Mouse (Mus musculus) kidney, embryonic 15.5 days (tissue): ENCODE results near the gene Atg16l2. TPM values are rescaled to one million over a fixed set of nuclear protein-coding genes. Genes with fewer than 3 reads are reported as not detected.

Experiments
- ATAC-seq: fragments of 200-750 bp; cut with Nextera tagmentation; replicated peaks from 2 replicates; pipeline ENCODE4 v1.8.0; 2017; ENCODE audit warnings: moderate TSS enrichment; ENCODE audit not compliant: low FRiP score
- H3K27ac ChIP-seq: fragments of 300-500 bp; sonication (generic); 2 replicates; pipeline ENCODE4 v1.5.1; 2015; ENCODE audit warnings: mild to moderate bottlenecking, inconsistent platforms
- H3K27me3 ChIP-seq: fragments of 300-500 bp; sonication (generic); 2 replicates; pipeline ENCODE4 v1.6.1; 2015; ENCODE audit warnings: inconsistent platforms
- H3K36me3 ChIP-seq: fragments of 300-500 bp; sonication (generic); 2 replicates; pipeline ENCODE4 v1.6.1; 2015; ENCODE audit warnings: inconsistent platforms
- H3K4me1 ChIP-seq: fragments of 300-500 bp; sonication (generic); 2 replicates; pipeline ENCODE4 v1.6.1; 2015; ENCODE audit warnings: inconsistent platforms
- H3K4me2 ChIP-seq: fragments of 300-500 bp; sonication (generic); 2 replicates; pipeline ENCODE4 v1.6.1; 2015; ENCODE audit warnings: moderate library complexity, mild to moderate bottlenecking, inconsistent platforms
- H3K4me3 ChIP-seq: fragments of 300-500 bp; sonication (generic); replicated peaks from 2 replicates; pipeline ENCODE4 v1.5.1; 2015; ENCODE audit warnings: mild to moderate bottlenecking, inconsistent platforms
- H3K9ac ChIP-seq: fragments of 300-500 bp; sonication (generic); 2 replicates; pipeline ENCODE4 v1.6.1; 2015; ENCODE audit warnings: mild to moderate bottlenecking, inconsistent platforms
- H3K9me3 ChIP-seq: fragments of 300-500 bp; sonication (generic); replicated peaks from 2 replicates; pipeline ENCODE4 v1.6.1; 2016; ENCODE audit warnings: inconsistent platforms
- WGBS: fragments of 180-500 bp; shearing (Covaris S2); methylation state at CpG from one replicate; pipeline ENCODE4 v1.1.7; 2015; ENCODE audit warnings: mixed read lengths; 5-methylcytosine and 5-hydroxymethylcytosine counted together
- polyA plus RNA-seq: library from polyadenylated mRNA; unstranded; fragments of >200 nt; fragmentation: Nextera tagmentation; extraction: Ambion mirVana; gene quantifications from 2 replicates; pipeline ENCODE4 v1.2.1, GENCODE M21; 2015

Atg16l2 gene
- polyA plus RNA-seq, 1 experiment from 2014 or later, result 18.5 TPM

GRCm38 (mm10) chr7:101330841-101331173, 28.8 kb upstream of the Atg16l2 start:
- Histone ChIP-seq H3K4me2 (no peak overlapping the region), H3K36me3 (peaks cover 9% of the 10 kb centered on the region), H3K27me3 (no peaks in the 10 kb centered on the region), H3K9me3 (no peaks in the 10 kb centered on the region), H3K4me1 (peaks cover 39% of the 10 kb centered on the region), H3K9ac (no peak overlapping the region), H3K4me3 (no peak overlapping the region), H3K27ac (no peak overlapping the region)
- 67% methylated on average over 4 of the region's 4 CpGs for WGBS
- no peak for ATAC-seq

DNA sequence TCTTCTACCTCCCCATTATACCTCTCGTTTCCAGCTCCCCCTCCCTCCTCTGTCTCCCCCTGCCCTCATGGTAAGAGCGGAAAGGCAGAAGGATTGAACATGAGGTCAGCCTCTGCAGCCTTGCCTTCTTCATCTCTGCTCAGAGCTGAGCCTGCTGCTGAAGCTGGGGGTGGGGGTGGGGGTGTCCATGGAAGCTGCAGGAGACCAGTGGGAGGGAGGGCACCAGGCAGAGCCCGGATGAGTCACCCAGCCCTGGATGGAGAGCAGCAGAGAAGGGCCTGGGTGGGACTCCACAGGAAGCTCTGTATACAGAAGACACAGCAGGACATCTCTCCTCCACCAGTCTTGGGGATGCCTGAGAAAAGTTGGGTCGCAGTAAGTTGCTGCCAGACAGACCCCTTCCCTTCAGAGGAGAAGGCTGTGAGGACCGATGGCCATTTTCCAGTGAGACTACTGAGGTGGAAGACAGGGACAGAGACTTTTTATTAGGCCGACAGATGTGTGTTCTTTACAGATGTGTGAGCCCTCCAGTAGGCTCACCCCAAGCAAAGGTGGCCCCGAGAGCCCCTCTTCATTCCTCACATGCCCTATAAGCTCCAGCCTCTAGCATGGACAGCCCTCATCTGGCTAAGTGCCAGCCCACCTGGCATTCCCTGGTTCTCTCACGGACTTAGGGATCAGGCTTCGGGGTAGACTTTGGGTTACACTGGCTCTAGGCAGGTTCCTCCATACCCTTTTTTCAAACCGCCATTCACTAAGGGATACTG, 28.2 kb upstream of the Atg16l2 start:
- peaks cover 39% of the 10 kb centered on the region for H3K4me1 ChIP-seq
- ATAC-seq, result no peak
- H3K27me3 ChIP-seq, result no peaks in the 10 kb centered on the region
- H3K4me2 ChIP-seq, result no peak overlapping the region
- H3K9ac ChIP-seq, result no peak overlapping the region
- H3K36me3 ChIP-seq, result peaks cover 9% of the 10 kb centered on the region
- 77% methylated on average over 10 of the region's 10 CpGs for WGBS
- no peak overlapping the region for H3K4me3 ChIP-seq
- no peaks in the 10 kb centered on the region for H3K9me3 ChIP-seq
- H3K27ac ChIP-seq, result no peak overlapping the region

- Histone ChIP-seq H3K4me3 (no peak overlapping the region), H3K36me3 (peaks cover 9% of the 10 kb centered on the region), H3K9me3 (no peaks in the 10 kb centered on the region), H3K27me3 (no peaks in the 10 kb centered on the region), H3K27ac (no peak overlapping the region), H3K4me1 (peaks cover 40% of the 10 kb centered on the region), H3K9ac (no peak overlapping the region), H3K4me2 (no peak overlapping the region)
- ATAC-seq, result no peak
- 76% methylated on average over 4 of the region's 4 CpGs for WGBS
Observed at GRCm38 (mm10) chr7:101329606-101330005, 27.6 kb upstream of the Atg16l2 start.

DNA sequence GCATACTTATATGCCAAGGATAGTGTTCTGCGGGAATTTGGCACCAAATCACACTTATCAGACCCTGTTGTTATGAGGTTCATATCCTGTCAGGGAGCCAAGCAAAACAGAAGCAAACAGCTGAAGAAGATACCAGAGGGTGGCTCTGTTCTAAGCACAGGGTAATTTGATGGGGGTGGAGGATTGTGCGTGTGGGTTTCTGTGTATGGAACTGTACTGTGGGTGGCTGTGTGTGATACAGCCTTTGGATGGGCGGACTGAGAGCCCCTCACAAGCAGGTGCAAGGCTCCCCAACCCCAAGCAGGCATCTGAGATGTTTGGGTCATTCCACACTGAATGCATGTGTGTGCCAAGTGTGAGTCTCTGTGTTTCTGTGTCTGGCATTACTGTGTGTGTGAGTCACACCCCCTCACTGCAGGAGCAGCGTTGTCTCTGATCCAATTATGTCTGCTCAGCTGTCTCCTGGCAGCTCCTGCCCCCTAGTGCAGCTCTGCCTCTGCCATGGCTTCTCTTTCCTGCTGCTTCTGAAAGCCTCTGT, 26.6 kb upstream of the Atg16l2 start:
- Histone ChIP-seq H3K9me3 (no peaks in the 10 kb centered on the region), H3K27ac (no peak overlapping the region), H3K4me1 (peaks cover 49% of the 10 kb centered on the region), H3K9ac (no peak overlapping the region), H3K4me2 (no peak overlapping the region), H3K4me3 (no peak overlapping the region), H3K27me3 (no peaks in the 10 kb centered on the region), H3K36me3 (peaks cover 9% of the 10 kb centered on the region)
- WGBS, result 74% methylated on average over 4 of the region's 4 CpGs
- no peak for ATAC-seq

DNA sequence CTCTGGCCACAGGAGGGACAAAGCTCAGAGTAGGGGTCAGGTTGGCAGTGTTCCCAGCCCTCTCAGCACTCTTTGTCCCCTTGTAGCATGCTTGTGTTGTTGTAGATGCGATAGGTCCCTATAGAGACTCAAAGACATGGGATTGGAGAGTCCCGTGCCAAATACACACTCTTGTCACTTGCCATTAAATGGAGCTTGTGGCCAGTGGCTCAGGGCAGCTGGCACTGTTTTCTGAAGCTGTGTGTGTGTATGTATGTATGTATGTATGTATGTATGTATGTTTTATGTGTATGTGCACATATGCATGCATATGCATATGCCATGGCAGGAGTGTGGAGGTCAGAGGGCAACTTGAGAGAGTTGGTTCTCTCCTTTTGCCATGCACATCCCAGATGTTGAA, 25.7 kb upstream of the Atg16l2 start:
- Histone ChIP-seq H3K4me1 (peaks cover 57% of the 10 kb centered on the region), H3K9me3 (no peaks in the 10 kb centered on the region), H3K4me2 (no peak overlapping the region), H3K36me3 (peaks cover 9% of the 10 kb centered on the region), H3K27me3 (no peaks in the 10 kb centered on the region), H3K27ac (no peak overlapping the region), H3K9ac (no peak overlapping the region), H3K4me3 (no peak overlapping the region)
- no peak for ATAC-seq
- 86% methylated on average over 2 of the region's 2 CpGs for WGBS

GRCm38 (mm10) chr7:101327263-101327662, 25.2 kb upstream of the Atg16l2 start:
- 34% methylated on average over 5 of the region's 5 CpGs for WGBS
- H3K4me2 ChIP-seq, result no peak overlapping the region
- H3K4me1 ChIP-seq, result peaks cover 63% of the 10 kb centered on the region
- H3K36me3 ChIP-seq, result peaks cover 9% of the 10 kb centered on the region
- no peak; the same call in 1 of the 2 replicates for ATAC-seq
- 0 out of 2 replicates have a peak, but pooled peaks cover 2% of the 10 kb centered on the region for H3K27me3 ChIP-seq
- H3K9me3 ChIP-seq, result no peaks in the 10 kb centered on the region
- H3K27ac ChIP-seq, result peak overlapping the region; percentile 33; the same call in 1 of the 2 replicates
- H3K9ac ChIP-seq, result no peak overlapping the region
- H3K4me3 ChIP-seq, result no peak overlapping the region

DNA sequence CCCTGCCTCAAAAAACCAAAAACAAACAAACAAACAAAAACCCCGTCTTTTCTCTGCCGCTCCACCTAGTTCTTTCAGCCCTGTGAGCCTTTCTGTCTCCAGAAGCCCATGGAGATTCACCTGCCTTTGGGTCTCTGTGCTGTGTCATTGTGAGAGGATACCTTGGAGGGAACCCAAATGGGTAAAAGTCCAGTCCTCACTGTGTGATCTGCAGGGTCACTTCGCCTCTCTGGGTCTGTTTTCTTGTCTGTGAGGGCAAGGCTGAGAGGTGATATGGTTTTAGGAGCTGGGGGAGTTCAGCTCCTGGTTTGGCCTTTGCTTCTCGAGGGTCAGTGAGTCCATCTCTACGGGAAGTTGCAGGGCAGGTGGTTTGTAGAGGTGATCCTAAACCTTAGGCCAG, 24.0 kb upstream of the Atg16l2 start:
- no peak for ATAC-seq
- no peaks in the 10 kb centered on the region for H3K9me3 ChIP-seq
- H3K4me1 ChIP-seq, result peaks cover 72% of the 10 kb centered on the region
- H3K4me2 ChIP-seq, result no peak overlapping the region
- no peak overlapping the region for H3K27ac ChIP-seq
- no peak overlapping the region for H3K9ac ChIP-seq
- H3K27me3 ChIP-seq, result 0 out of 2 replicates have a peak, but pooled peaks cover 5% of the 10 kb centered on the region
- H3K36me3 ChIP-seq, result peaks cover 9% of the 10 kb centered on the region
- H3K4me3 ChIP-seq, result no peak overlapping the region
- 77% methylated on average over 5 of the region's 5 CpGs for WGBS

- no peak overlapping the region for H3K9ac ChIP-seq
- H3K36me3 ChIP-seq, result peaks cover 9% of the 10 kb centered on the region
- H3K9me3 ChIP-seq, result no peaks in the 10 kb centered on the region
- H3K4me2 ChIP-seq, result peak overlapping the region; percentile 82; the same call in 1 of the 2 replicates
- WGBS, result 48% methylated on average over 5 of the region's 6 CpGs
- no peak overlapping the region for H3K4me3 ChIP-seq
- peaks cover 74% of the 10 kb centered on the region for H3K4me1 ChIP-seq
- 0 out of 2 replicates have a peak, but pooled peaks cover 5% of the 10 kb centered on the region for H3K27me3 ChIP-seq
- H3K27ac ChIP-seq, result no peak overlapping the region
- no peak for ATAC-seq
Observed at GRCm38 (mm10) chr7:101324142-101324962, 22.3 kb upstream of the Atg16l2 start.

DNA sequence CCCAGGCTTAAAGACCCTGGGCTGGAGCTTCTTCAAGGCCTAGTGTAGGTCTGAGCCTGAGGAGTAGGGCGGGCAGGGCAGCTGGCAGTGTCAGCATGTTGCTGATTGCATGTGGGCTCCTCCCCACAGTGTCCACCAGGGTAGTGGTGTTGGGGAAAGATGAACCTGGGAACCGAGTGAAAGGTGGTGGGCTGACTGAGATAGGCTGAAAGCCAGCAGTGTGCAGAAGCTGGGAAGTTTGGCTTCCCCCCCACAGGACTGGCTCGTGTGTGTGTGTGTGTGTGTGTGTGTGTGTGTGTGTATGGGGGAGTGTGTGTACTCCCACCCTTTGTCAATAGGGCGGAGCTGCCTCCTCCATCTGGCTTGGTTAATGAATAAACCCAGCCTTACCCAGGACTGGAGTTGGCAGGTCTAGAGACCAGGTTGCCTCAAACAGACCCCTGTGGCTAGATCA, 21.1 kb upstream of the Atg16l2 start:
- H3K27me3 ChIP-seq, result peaks cover 5% of the 10 kb centered on the region; the same call in 1 of the 2 replicates
- peak overlapping the region; percentile 85 for H3K27ac ChIP-seq
- peaks cover 62% of the 10 kb centered on the region for H3K4me1 ChIP-seq
- H3K4me3 ChIP-seq, result peak overlapping the region; percentile 79
- peak; percentile 37 for ATAC-seq
- H3K9ac ChIP-seq, result no peak overlapping the region
- H3K36me3 ChIP-seq, result peaks cover 4% of the 10 kb centered on the region; the same call in 1 of the 2 replicates
- H3K9me3 ChIP-seq, result no peaks in the 10 kb centered on the region
- 55% methylated on average over 4 of the region's 4 CpGs for WGBS
- H3K4me2 ChIP-seq, result peak overlapping the region; percentile 82

GRCm38 (mm10) chr7:101321218-101321827, 19.3 kb upstream of the Atg16l2 start:
- Histone ChIP-seq H3K27ac (peak overlapping the region; percentile 85), H3K27me3 (peaks cover 5% of the 10 kb centered on the region; the same call in 1 of the 2 replicates), H3K4me2 (peak overlapping the region; percentile 82), H3K4me3 (peak overlapping the region; percentile 79), H3K4me1 (peaks cover 44% of the 10 kb centered on the region), H3K9me3 (no peaks in the 10 kb centered on the region), H3K9ac (peak overlapping the region; percentile 72), H3K36me3 (no peaks in the 10 kb centered on the region)
- ATAC-seq, result peak; percentile 69
- WGBS, result 1% methylated on average over 55 of the region's 61 CpGs

- H3K4me3 ChIP-seq, result peak overlapping the region; percentile 79
- ATAC-seq, result peak; percentile 75
Observed at GRCm38 (mm10) chr7:101320399-101321217, 18.6 kb upstream of the Atg16l2 start.

More at GRCm38 (mm10) chr7:101320399-101321217, 18.6 kb upstream of the Atg16l2 start:
- H3K36me3 ChIP-seq, result no peaks in the 10 kb centered on the region
- H3K9me3 ChIP-seq, result no peaks in the 10 kb centered on the region
- 4% methylated on average over 29 of the region's 37 CpGs for WGBS
- H3K4me1 ChIP-seq, result peaks cover 44% of the 10 kb centered on the region
- H3K9ac ChIP-seq, result peak overlapping the region; percentile 72
- H3K27ac ChIP-seq, result peak overlapping the region; percentile 85
- peak overlapping the region; percentile 82 for H3K4me2 ChIP-seq
- peaks cover 5% of the 10 kb centered on the region; the same call in 1 of the 2 replicates for H3K27me3 ChIP-seq
